Mouse (Mus musculus) myocyte (in vitro differentiated cells): ENCODE measurements at regions not wholly inside any gene's neighbourhood (a gene's known extent, or its start where the extent isn't known, plus 50 kb on each side); places are given as distances from the start of the nearest gene placed in this dataset.
"Not testable (repeated sequence)": the region's sequence is repeated elsewhere in the genome, so short reads cannot be mapped to it uniquely, and the experiment has no call there.

Experiments used
- E2F4 ChIP-seq: IDR thresholded peaks from one replicate; pipeline ENCODE4 v1.6.1; 2011; ENCODE audit warnings: mild to moderate bottlenecking, control low read depth, moderate library complexity; ENCODE audit not compliant: insufficient read depth
- MYOD1 ChIP-seq, 3 experiments: IDR thresholded peaks; one replicate each; pipeline ENCODE4 v1.6.1; 2011; ENCODE audit warnings: control low read depth in 2 of 3, low read depth in 2 of 3, mild to moderate bottlenecking in 2 of 3, moderate library complexity in 1 of 3; ENCODE audit not compliant: insufficient read length in 2 of 3, control insufficient read depth in 1 of 3

DNA sequence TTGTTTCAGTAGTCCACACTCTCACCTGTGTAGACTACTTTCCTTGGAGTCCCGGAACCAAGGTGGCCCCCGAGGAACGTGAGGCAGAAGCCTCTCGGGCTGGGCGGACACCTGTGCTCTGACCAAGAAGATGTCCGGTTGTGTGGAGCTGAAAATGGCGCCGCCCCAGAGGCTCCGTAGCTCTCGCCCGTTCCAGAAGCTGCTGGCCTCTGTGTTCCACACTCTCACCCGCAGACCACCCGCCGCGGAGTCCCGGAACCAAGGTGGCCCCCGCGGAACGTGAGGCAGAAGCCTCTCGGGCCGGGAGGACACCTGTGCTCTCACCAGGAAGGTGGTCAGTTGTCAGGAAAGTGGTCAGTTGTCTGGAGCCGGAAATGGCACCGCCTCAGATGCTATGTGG, 213.3 kb downstream of the Basp1 start:
- TF ChIP-seq MYOD1 (IDR thresholded peaks at IDR 0.05; ENCODE audit: control insufficient read depth in 1 of 3, insufficient read length in 2 of 3, low read depth in 2 of 3); E2F4: not testable (repeated sequence)
